Mouse (Mus musculus): Measurements from ENCODE around the gene Spats2l. TPM values are rescaled to one million over a fixed set of nuclear protein-coding genes. Genes with fewer than 3 reads are reported as not detected.

Gene Spats2l
- polyA plus RNA-seq, 1 experiment from 2014 or later, result 59.2 TPM

DNA sequence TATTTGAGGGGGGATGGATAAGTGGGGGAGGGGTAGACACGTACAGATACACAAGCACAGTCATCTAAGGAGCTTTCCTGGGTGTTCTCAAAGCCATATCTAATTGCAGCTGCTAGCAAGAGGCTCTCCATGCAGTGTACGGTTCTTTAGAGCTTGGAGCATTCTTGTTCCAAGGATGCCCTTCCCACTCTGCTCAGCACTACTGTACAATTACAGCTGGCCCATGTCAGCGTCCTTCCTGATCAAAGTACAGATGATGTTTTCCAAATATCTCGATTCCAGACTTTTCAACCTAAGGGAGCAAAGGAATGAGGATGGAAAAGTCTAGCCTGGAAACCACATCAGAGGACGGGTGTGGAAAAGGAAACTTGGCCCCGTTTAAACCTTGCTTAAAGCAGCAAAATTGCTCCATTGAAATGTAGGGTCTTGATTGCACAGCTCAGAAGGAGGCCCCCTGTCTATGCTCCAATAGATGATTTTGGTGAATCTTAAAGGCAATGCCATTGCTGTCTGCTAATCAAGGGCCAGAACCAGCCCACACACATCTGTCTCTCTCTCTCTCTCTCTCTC is 46.6 kb downstream of the Spats2l start:
- no peaks in the 10 kb centered on the region for H3K27me3 ChIP-seq
- DNase-seq (ENCODE audit: low read depth, low spot score) (no peak), ATAC-seq (no peak)
- ChIA-PET CTCF (interaction anchor here (0.7 to 1.4 kb wide), 3 partner anchors 12 to 20 kb away, joined by 3 read pairs; no protein-coding TSS in a partner anchor), POLR2A (interaction anchor here (0.6 to 0.7 kb wide), 3 partner anchors 54 to 772 kb away, joined by 3 read pairs; no protein-coding TSS in a partner anchor)
- no peak for TF ChIP-seq CTCF (IDR thresholded peaks at IDR 0.05)
- in situ Hi-C loops (cut with MboI; ENCODE audit: low pct_unique_long_range_greater_than_20kb), result no loop called here

- POLR2A ChIA-PET, result no interaction called here
- ATAC-seq (no peak), DNase-seq (ENCODE audit: low read depth, low spot score) (no peak)
- TF ChIP-seq CTCF (IDR thresholded peaks at IDR 0.05), result no peak
- CTCF ChIA-PET, result interaction anchor here (1.0 kb wide), 1 partner anchor 27 kb away, joined by 3 read pairs; no protein-coding TSS in a partner anchor
- no peaks in the 10 kb centered on the region for H3K27me3 ChIP-seq
- in situ Hi-C loops (cut with MboI; ENCODE audit: low pct_unique_long_range_greater_than_20kb), result no loop called here
These were observed 51.2 kb downstream of the Spats2l start for GRCm38 (mm10) chr1:57824966-57825759.

DNA sequence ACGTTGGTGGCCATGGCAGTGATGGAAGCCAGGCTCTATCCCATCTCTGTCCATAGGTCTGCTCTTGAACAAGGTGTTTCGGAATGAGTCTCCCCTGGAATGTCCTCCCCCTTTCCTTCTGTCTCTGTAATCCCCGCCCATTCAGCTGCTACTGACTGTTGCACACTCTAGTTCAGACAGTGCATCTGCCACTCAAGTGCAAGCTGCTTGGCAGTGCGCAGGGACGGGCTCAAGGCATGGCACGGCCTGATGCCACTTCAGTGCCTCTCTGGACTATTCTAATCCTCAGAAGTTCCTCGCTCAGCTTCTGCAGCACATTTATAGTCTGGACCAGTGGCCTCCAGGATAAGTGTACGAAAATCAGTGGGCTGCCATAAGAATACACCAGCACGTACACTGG is 52.3 kb downstream of the Spats2l start:
- no peak for ATAC-seq
- TF ChIP-seq CTCF (IDR thresholded peaks at IDR 0.05), result no peak
- H3K27me3 ChIP-seq, result no peaks in the 10 kb centered on the region
- DNase-seq (ENCODE audit: low read depth, low spot score), result no peak
- in situ Hi-C loops (cut with MboI; ENCODE audit: low pct_unique_long_range_greater_than_20kb), result no loop called here
- POLR2A ChIA-PET, result no interaction called here
- CTCF ChIA-PET, result no interaction called here

DNA sequence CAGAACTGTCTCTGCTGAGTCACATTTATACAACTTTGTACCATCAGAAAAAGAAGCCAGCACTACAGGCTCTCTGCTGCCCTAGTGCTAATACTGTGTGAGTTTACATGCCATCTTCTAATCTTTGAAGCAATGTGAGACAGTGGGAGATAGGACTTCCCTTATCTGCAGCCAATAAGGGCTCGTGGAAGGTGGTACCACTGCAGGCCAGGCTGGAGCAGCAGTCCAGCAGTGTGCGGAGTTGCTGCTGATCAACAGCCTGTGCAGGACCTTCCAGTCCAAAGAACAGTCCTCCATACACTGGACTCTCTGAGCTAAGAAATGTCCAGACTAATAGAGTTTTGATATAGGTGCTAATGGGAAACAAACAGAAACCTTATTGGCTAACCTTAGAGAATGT is 59.2 kb downstream of the Spats2l start:
- in situ Hi-C loops (cut with MboI; ENCODE audit: low pct_unique_long_range_greater_than_20kb), result no loop called here
- DNase-seq (ENCODE audit: low read depth, low spot score) (no peak), ATAC-seq (no peak)
- no peaks in the 10 kb centered on the region for H3K27me3 ChIP-seq
- ChIA-PET CTCF (interaction anchor here (1.1 to 1.7 kb wide), 3 partner anchors 9 to 77 kb away, joined by 3 to 4 read pairs (median 3); no protein-coding TSS in a partner anchor), POLR2A (no interaction called here)
- no peak for TF ChIP-seq CTCF (IDR thresholded peaks at IDR 0.05)

- CTCF ChIA-PET, result interaction anchor here (1.0 to 1.4 kb wide), 3 partner anchors 10 to 61 kb away, joined by 3 to 4 read pairs (median 4); partner anchors contain the start of gene Spats2l
- in situ Hi-C loops (cut with MboI; ENCODE audit: low pct_unique_long_range_greater_than_20kb), result no loop called here
- no peaks in the 10 kb centered on the region for H3K27me3 ChIP-seq
- no peak for TF ChIP-seq CTCF (IDR thresholded peaks at IDR 0.05)
- POLR2A ChIA-PET, result no interaction called here
- DNase-seq (ENCODE audit: low read depth, low spot score) (no peak), ATAC-seq (no peak)
These were observed 61.2 kb downstream of the Spats2l start for GRCm38 (mm10) chr1:57835128-57835527.

DNA sequence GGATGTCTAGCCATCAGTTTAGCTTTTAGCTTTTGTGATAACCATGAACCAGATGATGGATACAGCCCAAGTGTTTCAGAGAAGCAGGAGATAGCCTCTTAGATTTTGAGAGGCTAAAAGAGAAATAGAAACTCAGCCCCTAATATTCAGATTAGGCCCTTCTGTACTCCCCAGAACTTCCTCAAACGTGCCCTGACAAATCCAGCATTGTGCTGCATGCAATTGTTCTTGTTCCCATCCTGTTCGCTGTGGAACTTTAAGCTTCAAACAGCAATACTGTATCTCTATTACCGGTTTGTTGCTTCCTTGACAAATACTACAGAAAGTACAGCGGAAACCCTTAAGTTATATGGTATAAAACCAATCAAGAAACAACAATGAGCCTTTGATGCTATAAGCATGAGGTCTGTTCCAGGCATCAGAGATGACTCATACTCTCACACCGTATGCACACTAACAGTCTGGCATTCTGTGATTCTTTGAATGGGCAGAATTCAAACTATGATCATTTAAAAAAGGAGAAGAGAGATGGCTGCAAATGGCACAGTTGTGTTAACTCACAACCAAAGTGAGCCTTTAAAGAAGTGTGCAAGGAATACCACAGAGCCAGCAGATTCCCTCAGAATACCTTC is 62.8 kb downstream of the Spats2l start:
- TF ChIP-seq CTCF (IDR thresholded peaks at IDR 0.05), result no peak
- in situ Hi-C loops (cut with MboI; ENCODE audit: low pct_unique_long_range_greater_than_20kb), result no loop called here
- DNase-seq (ENCODE audit: low read depth, low spot score) (no peak), ATAC-seq (no peak)
- CTCF ChIA-PET, result interaction anchor here (1.6 kb wide), 1 partner anchor 35 kb away, joined by 4 read pairs; no protein-coding TSS in a partner anchor
- H3K27me3 ChIP-seq, result no peaks in the 10 kb centered on the region
- POLR2A ChIA-PET, result no interaction called here

DNA sequence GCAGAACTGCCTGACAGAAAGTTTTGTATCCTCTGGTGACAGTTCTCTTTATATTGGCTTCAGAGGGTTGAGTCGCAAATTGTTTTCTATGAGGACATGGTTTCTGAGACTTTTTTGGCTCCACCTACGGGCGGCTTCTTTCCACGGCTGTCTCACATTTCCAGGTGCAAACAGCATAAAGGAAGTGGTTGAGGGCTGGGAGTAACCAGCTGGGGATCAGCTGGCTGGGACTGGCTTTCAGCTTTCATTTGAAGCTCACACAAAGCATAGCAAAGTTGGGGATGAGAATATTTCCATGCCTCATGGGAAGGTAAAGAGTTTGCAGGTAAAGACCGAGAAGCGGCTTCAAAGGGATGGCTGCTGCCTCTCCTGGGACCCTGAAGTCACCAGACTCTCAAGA is 65.9 kb downstream of the Spats2l start:
- in situ Hi-C loops (cut with MboI; ENCODE audit: low pct_unique_long_range_greater_than_20kb), result no loop called here
- TF ChIP-seq CTCF (IDR thresholded peaks at IDR 0.05), result no peak
- POLR2A ChIA-PET, result no interaction called here
- no peak for ATAC-seq
- H3K27me3 ChIP-seq, result no peaks in the 10 kb centered on the region
- CTCF ChIA-PET, result no interaction called here
- no peak for DNase-seq (ENCODE audit: low read depth, low spot score)

GRCm38 (mm10) chr1:57845054-57845722 is 71.2 kb downstream of the Spats2l start:
- no peak for TF ChIP-seq CTCF (IDR thresholded peaks at IDR 0.05)
- no peaks in the 10 kb centered on the region for H3K27me3 ChIP-seq
- no peak for DNase-seq (ENCODE audit: low read depth, low spot score)
- ChIA-PET CTCF (interaction anchor here (0.9 to 2.1 kb wide), 3 partner anchors 10 to 104 kb away, joined by 3 to 4 read pairs (median 4); no protein-coding TSS in a partner anchor), POLR2A (no interaction called here)
- ATAC-seq, result no peak
- in situ Hi-C loops (cut with MboI; ENCODE audit: low pct_unique_long_range_greater_than_20kb), result no loop called here

- no peaks in the 10 kb centered on the region for H3K27me3 ChIP-seq
- ATAC-seq, result no peak
- in situ Hi-C loops (cut with MboI; ENCODE audit: low pct_unique_long_range_greater_than_20kb), result no loop called here
- ChIA-PET POLR2A (no interaction called here), CTCF (interaction anchor here (1.6 kb wide), 1 partner anchor 12 kb away, joined by 3 read pairs; no protein-coding TSS in a partner anchor)
- no peak for TF ChIP-seq CTCF (IDR thresholded peaks at IDR 0.05)
- no peak for DNase-seq (ENCODE audit: low read depth, low spot score)
These were observed 73.1 kb downstream of the Spats2l start for GRCm38 (mm10) chr1:57846856-57847698.
